Mouse (Mus musculus): ENCODE measurements around the gene Atox1. TPM values are rescaled to one million over a fixed set of nuclear protein-coding genes. Genes with fewer than 3 reads are reported as not detected.

Atox1 gene
- polyA plus RNA-seq, 1 experiment from 2014 or later, result 413 TPM

- Histone ChIP-seq H3K9ac (ENCODE audit: low read depth, low read length) (no peak overlapping the region), H3K27me3 (replicated peaks; ENCODE audit: control insufficient read depth, insufficient read depth, low read length) (no peaks in the 10 kb centered on the region), H3K4me2 (ENCODE audit: low read depth, low read length) (no peak overlapping the region), H3K27ac (ENCODE audit: low read length) (no peak overlapping the region), H3K36me3 (ENCODE audit: control insufficient read depth, insufficient read depth, low read length) (no peaks in the 10 kb centered on the region), H3K4me3 (ENCODE audit: low read length) (no peak overlapping the region), H3K4me1 (ENCODE audit: control insufficient read depth, insufficient read depth, low read length) (peaks cover under 1% of the 10 kb centered on the region), H3K9me3 (ENCODE audit: control insufficient read depth, low read length) (no peaks in the 10 kb centered on the region)
- WGBS, result 44% methylated on average over 4 of the region's 4 CpGs
- no peak for ATAC-seq
These were observed 23.0 kb downstream of the Atox1 start for GRCm38 (mm10) chr11:55438031-55438430.

GRCm38 (mm10) chr11:55436089-55436488, 24.9 kb downstream of the Atox1 start:
- WGBS, result 85% methylated on average over 6 of the region's 6 CpGs
- H3K4me1 ChIP-seq (ENCODE audit: control insufficient read depth, insufficient read depth, low read length), result peaks cover 4% of the 10 kb centered on the region
- no peak for ATAC-seq

GRCm38 (mm10) chr11:55432981-55433380, 28.1 kb downstream of the Atox1 start:
- ATAC-seq, result no peak
- no peak overlapping the region for H3K4me3 ChIP-seq (ENCODE audit: low read length)
- no peak overlapping the region for H3K9ac ChIP-seq (ENCODE audit: low read depth, low read length)
- H3K4me1 ChIP-seq (ENCODE audit: control insufficient read depth, insufficient read depth, low read length), result peaks cover 14% of the 10 kb centered on the region
- no peaks in the 10 kb centered on the region for H3K9me3 ChIP-seq (ENCODE audit: control insufficient read depth, low read length)
- no peaks in the 10 kb centered on the region for H3K27me3 ChIP-seq (replicated peaks; ENCODE audit: control insufficient read depth, insufficient read depth, low read length)
- WGBS, result 27% methylated on average over 3 of the region's 3 CpGs
- H3K27ac ChIP-seq (ENCODE audit: low read length), result peak overlapping the region; percentile 62
- no peaks in the 10 kb centered on the region for H3K36me3 ChIP-seq (ENCODE audit: control insufficient read depth, insufficient read depth, low read length)
- no peak overlapping the region for H3K4me2 ChIP-seq (ENCODE audit: low read depth, low read length)

More at GRCm38 (mm10) chr11:55436089-55436488, 24.9 kb downstream of the Atox1 start:
- Histone ChIP-seq H3K4me2 (ENCODE audit: low read depth, low read length) (no peak overlapping the region), H3K27ac (ENCODE audit: low read length) (no peak overlapping the region), H3K4me3 (ENCODE audit: low read length) (no peak overlapping the region), H3K27me3 (replicated peaks; ENCODE audit: control insufficient read depth, insufficient read depth, low read length) (no peaks in the 10 kb centered on the region), H3K9me3 (ENCODE audit: control insufficient read depth, low read length) (no peaks in the 10 kb centered on the region), H3K36me3 (ENCODE audit: control insufficient read depth, insufficient read depth, low read length) (no peaks in the 10 kb centered on the region), H3K9ac (ENCODE audit: low read depth, low read length) (no peak overlapping the region)

GRCm38 (mm10) chr11:55429973-55430372, 31.1 kb downstream of the Atox1 start:
- ATAC-seq, result no peak
- no peak overlapping the region for H3K27ac ChIP-seq (ENCODE audit: low read length)
- no peak overlapping the region for H3K4me2 ChIP-seq (ENCODE audit: low read depth, low read length)
- no peaks in the 10 kb centered on the region for H3K36me3 ChIP-seq (ENCODE audit: control insufficient read depth, insufficient read depth, low read length)
- H3K9me3 ChIP-seq (ENCODE audit: control insufficient read depth, low read length), result no peaks in the 10 kb centered on the region
- H3K27me3 ChIP-seq (replicated peaks; ENCODE audit: control insufficient read depth, insufficient read depth, low read length), result no peaks in the 10 kb centered on the region
- 85% methylated on average over 2 of the region's 2 CpGs for WGBS
- H3K4me1 ChIP-seq (ENCODE audit: control insufficient read depth, insufficient read depth, low read length), result peaks cover 16% of the 10 kb centered on the region
- H3K4me3 ChIP-seq (ENCODE audit: low read length), result no peak overlapping the region
- no peak overlapping the region for H3K9ac ChIP-seq (ENCODE audit: low read depth, low read length)

GRCm38 (mm10) chr11:55428186-55429012, 32.6 kb downstream of the Atox1 start:
- WGBS, result 15% methylated on average over 16 of the region's 16 CpGs
- Histone ChIP-seq H3K4me1 (ENCODE audit: control insufficient read depth, insufficient read depth, low read length) (peaks cover 32% of the 10 kb centered on the region), H3K4me3 (ENCODE audit: low read length) (no peak overlapping the region)

GRCm38 (mm10) chr11:55424746-55425360, 36.2 kb downstream of the Atox1 start:
- no peak for ATAC-seq
- H3K9ac ChIP-seq (ENCODE audit: low read depth, low read length), result no peak overlapping the region
- H3K9me3 ChIP-seq (ENCODE audit: control insufficient read depth, low read length), result no peaks in the 10 kb centered on the region
- H3K27me3 ChIP-seq (replicated peaks; ENCODE audit: control insufficient read depth, insufficient read depth, low read length), result no peaks in the 10 kb centered on the region
- 77% methylated on average over 8 of the region's 8 CpGs for WGBS
- H3K4me2 ChIP-seq (ENCODE audit: low read depth, low read length), result no peak overlapping the region
- no peak overlapping the region for H3K4me3 ChIP-seq (ENCODE audit: low read length)
- no peak overlapping the region for H3K27ac ChIP-seq (ENCODE audit: low read length)
- H3K36me3 ChIP-seq (ENCODE audit: control insufficient read depth, insufficient read depth, low read length), result no peaks in the 10 kb centered on the region
- peaks cover 37% of the 10 kb centered on the region for H3K4me1 ChIP-seq (ENCODE audit: control insufficient read depth, insufficient read depth, low read length)

More at GRCm38 (mm10) chr11:55428186-55429012, 32.6 kb downstream of the Atox1 start:
- Histone ChIP-seq H3K9ac (ENCODE audit: low read depth, low read length) (peak overlapping the region; percentile 53), H3K27me3 (replicated peaks; ENCODE audit: control insufficient read depth, insufficient read depth, low read length) (no peaks in the 10 kb centered on the region), H3K36me3 (ENCODE audit: control insufficient read depth, insufficient read depth, low read length) (no peaks in the 10 kb centered on the region), H3K9me3 (ENCODE audit: control insufficient read depth, low read length) (no peaks in the 10 kb centered on the region), H3K4me2 (ENCODE audit: low read depth, low read length) (peak overlapping the region; percentile 40), H3K27ac (ENCODE audit: low read length) (peak overlapping the region; percentile 96)
- ATAC-seq, result peak; percentile 89

- Histone ChIP-seq H3K9ac (ENCODE audit: low read depth, low read length) (no peak overlapping the region), H3K4me3 (ENCODE audit: low read length) (no peak overlapping the region), H3K36me3 (ENCODE audit: control insufficient read depth, insufficient read depth, low read length) (no peaks in the 10 kb centered on the region), H3K27ac (ENCODE audit: low read length) (peak overlapping the region; percentile 40), H3K4me2 (ENCODE audit: low read depth, low read length) (no peak overlapping the region), H3K9me3 (ENCODE audit: control insufficient read depth, low read length) (no peaks in the 10 kb centered on the region), H3K27me3 (replicated peaks; ENCODE audit: control insufficient read depth, insufficient read depth, low read length) (no peaks in the 10 kb centered on the region), H3K4me1 (ENCODE audit: control insufficient read depth, insufficient read depth, low read length) (peaks cover 35% of the 10 kb centered on the region)
- 24% methylated on average over 4 of the region's 4 CpGs for WGBS
- peak; percentile 16; the same call in 1 of the 2 replicates for ATAC-seq
These were observed 37.3 kb downstream of the Atox1 start for GRCm38 (mm10) chr11:55423756-55424155.

- Histone ChIP-seq H3K27ac (ENCODE audit: low read length) (peak within 1 kb of the TSS; percentile 40), H3K9me3 (ENCODE audit: control insufficient read depth, low read length) (no peaks in the 10 kb centered on the region), H3K4me1 (ENCODE audit: control insufficient read depth, insufficient read depth, low read length) (peaks cover 31% of the 10 kb centered on the region), H3K36me3 (ENCODE audit: control insufficient read depth, insufficient read depth, low read length) (no peaks in the 10 kb centered on the region), H3K9ac (ENCODE audit: low read depth, low read length) (no peak within 1 kb of the TSS), H3K4me3 (ENCODE audit: low read length) (no peak within 1 kb of the TSS), H3K4me2 (ENCODE audit: low read depth, low read length) (no peak within 1 kb of the TSS), H3K27me3 (replicated peaks; ENCODE audit: control insufficient read depth, insufficient read depth, low read length) (no peaks in the 10 kb centered on the region)
- no peak for ATAC-seq
- 94% methylated on average over 1 of the region's 1 CpGs for WGBS
These were observed 38.1 kb downstream of the Atox1 start, which contains the start of gene Sparc for GRCm38 (mm10) chr11:55422978-55423377. TSS of gene Sparc (minus strand) at chr11:55423183.

- ATAC-seq, result peak; percentile 79
- peak overlapping the region; percentile 88 for H3K27ac ChIP-seq (ENCODE audit: low read length)
- peak overlapping the region; percentile 51 for H3K4me2 ChIP-seq (ENCODE audit: low read depth, low read length)
- H3K4me3 ChIP-seq (ENCODE audit: low read length), result peak overlapping the region; percentile 64
- H3K36me3 ChIP-seq (ENCODE audit: control insufficient read depth, insufficient read depth, low read length), result no peaks in the 10 kb centered on the region
- 21% methylated on average over 8 of the region's 9 CpGs for WGBS
- peak overlapping the region; percentile 79 for H3K9ac ChIP-seq (ENCODE audit: low read depth, low read length)
- no peaks in the 10 kb centered on the region for H3K27me3 ChIP-seq (replicated peaks; ENCODE audit: control insufficient read depth, insufficient read depth, low read length)
- no peaks in the 10 kb centered on the region for H3K9me3 ChIP-seq (ENCODE audit: control insufficient read depth, low read length)
- peaks cover 39% of the 10 kb centered on the region for H3K4me1 ChIP-seq (ENCODE audit: control insufficient read depth, insufficient read depth, low read length)
These were observed 41.2 kb downstream of the Atox1 start for GRCm38 (mm10) chr11:55419678-55420307.

Data from intestine, embryonic 16.5 days (tissue).